Mouse (Mus musculus): ENCODE measurements around the gene Neurl4. TPM values are rescaled to one million over a fixed set of nuclear protein-coding genes. Genes with fewer than 3 reads are reported as not detected.
"Not testable (repeated sequence)": the region's sequence is repeated elsewhere in the genome, so short reads cannot be mapped to it uniquely, and the experiment has no call there.

The Neurl4 gene
- 10 to 100 TPM; 21.6 to 31.3 (median 25.5) TPM for total RNA-seq (2022)

GRCm38 (mm10) chr11:69900471-69901405, at the start of gene Neurl4, which contains the start of gene 2810408A11Rik:
Neurl4 (plus strand) TSS chr11:69901072.
2810408A11Rik (minus strand) TSS chr11:69900987.
- DNase-seq (ENCODE audit: low spot score in 2 of 2): peak; percentile 75 to 81

DNA sequence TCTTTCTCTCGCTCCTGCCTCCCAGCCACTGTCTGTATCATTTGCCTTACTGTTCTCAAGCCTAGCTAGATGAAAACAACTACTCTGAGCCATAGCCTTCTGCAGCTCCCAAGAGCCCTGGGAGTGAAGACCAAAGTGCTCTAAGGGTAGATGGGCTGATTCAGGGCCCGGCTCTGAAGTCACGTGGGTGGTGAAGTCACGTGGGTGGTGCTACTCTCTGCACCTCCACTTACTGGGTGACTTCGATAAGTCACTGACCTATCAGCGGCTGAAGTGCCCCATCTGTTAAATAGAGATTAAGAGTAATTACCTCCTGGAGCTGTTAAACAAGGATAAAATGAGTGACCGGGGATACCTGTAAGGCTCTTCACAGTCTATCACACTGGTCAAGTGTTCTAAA, 46.9 kb upstream of the Neurl4 start:
- no peak for DNase-seq (ENCODE audit: low spot score in 2 of 2)

- no peak for DNase-seq (ENCODE audit: low spot score in 2 of 2)
These were observed 46.2 kb upstream of the Neurl4 start for GRCm38 (mm10) chr11:69854680-69855079.

DNA sequence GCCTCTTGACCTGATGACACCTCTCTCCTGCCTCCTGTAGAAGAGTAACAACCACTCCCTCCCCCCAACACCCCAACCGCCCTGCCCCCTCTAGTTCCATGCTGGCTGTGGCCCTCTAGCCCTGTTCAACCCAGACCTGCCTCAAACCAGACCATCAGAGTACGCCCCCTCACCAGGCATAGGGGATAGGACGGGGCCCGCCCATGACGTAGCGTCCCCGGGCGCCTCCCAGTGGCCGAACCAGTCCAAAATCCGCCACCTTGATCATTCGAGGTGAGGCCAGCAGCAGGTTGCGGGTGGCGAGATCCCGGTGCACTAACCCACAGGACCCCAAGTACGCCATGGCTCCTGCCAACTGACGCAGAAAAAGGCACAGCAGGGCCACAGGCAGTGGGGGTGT, 45.5 kb upstream of the Neurl4 start:
- DNase-seq (ENCODE audit: low spot score in 2 of 2): no peak

DNA sequence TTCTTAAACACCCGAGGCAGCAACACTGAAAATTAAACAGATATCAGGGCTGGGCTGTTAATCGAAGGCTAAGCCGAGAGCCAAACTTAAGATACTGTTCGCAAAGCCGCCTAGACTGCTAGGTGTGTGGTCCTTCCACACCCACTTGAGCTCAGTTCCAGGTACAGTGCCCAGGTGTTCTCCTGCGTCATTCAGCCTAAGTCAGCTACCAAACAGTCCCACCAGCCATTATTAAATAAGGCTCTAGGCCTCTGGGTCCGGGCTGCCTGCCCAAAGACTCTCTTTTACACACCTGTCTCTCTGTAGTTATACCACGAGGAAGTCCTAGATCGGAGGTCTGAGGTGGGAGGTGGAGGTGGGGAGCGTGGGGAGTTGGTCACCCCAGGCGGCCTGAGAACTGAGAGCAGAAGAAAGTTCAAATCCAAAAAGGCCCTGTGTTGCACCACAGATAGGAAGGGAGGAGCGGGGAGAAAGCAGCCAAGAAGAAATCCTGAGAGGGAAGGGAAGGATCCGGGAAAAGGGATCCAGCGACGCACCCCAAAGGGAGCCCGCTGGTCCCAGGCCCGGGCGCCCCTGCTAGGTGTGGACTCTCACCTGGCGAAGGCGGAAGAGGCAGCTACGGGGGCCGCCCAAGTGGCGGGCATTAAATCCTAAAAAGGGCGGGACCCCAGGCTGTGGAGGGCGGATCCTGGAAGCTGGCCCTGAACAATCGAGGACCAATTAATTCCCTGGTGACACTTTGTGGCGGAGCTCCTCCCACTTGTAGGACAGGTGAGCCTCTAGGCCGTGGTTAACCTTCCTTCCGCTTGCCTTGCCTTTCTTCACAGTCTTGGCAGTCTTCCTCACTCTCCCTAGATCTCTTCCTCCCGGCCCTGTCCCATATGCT, 42.5 kb upstream of the Neurl4 start, which contains the start of gene Tnk1:
Gene Tnk1, minus strand, starts transcription at position 618 of the 886 bp plus-strand sequence.
- DNase-seq (ENCODE audit: low spot score in 2 of 2): no peak

- DNase-seq (ENCODE audit: low spot score in 2 of 2): not testable (repeated sequence)
These were observed 37.1 kb upstream of the Neurl4 start for GRCm38 (mm10) chr11:69863729-69864128.

- DNase-seq (ENCODE audit: low spot score in 2 of 2): no peak
These were observed 36.6 kb upstream of the Neurl4 start for GRCm38 (mm10) chr11:69864138-69864860.

- DNase-seq (ENCODE audit: low spot score in 2 of 2): no peak
These were observed 35.3 kb upstream of the Neurl4 start for GRCm38 (mm10) chr11:69865561-69865960.

GRCm38 (mm10) chr11:69867335-69867734, 33.5 kb upstream of the Neurl4 start:
- DNase-seq (ENCODE audit: low spot score in 2 of 2): no peak

DNA sequence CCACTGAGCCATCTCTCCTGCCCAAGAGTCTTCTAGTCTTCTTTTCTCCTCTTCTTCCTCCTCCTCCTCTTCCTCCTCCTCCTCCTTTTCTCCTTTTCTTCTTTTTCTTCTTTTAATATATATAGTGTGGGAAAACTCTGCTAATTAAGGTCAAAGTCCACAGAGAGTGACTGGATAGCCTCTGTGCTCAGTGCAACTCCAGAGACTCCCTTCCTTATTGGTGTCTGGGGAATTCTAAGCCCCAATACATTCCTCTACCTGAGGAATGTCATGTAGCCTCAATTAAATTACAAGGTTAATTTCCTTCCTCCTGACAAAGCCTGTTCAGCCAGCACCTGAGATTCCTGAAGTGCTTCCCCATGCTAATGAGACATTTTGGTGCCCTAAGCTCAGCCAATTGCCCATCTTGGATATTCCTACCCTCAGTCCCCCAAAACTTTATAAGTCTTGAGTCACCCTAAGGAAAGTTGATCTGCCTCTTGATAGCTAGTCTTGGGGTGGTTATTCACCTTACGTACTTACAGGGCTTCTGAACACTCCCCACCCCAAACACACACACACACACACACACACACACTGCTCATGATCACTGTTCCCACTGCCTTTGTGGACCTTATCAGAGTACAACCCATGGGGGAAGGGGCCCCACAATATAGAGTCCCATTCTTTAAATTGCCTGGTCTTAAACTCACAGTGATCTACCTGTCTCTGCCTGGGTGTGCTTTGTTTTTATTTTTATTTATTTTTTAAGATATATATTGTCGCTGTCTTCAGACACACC, 30.4 kb upstream of the Neurl4 start:
- no peak for DNase-seq (ENCODE audit: low spot score in 2 of 2)

DNA sequence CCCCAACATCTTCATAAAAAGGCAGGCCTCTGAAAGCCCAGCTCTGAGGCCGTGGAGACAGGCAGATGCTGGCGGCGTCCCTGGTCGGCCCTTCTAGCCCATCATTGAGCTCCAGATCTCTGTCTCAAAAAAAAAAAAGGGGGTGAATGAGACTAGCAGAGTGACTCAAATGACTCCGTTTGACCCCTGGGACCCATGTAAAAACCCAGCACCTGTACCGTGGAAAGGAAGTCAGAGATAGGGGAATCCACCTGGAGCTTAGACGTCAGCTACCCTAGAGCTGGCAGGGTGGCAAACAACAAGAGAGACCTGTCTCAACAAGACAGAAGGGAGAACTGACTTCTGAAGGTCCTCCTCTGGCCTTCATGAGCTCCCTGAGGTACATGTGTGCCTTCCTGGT, 29.1 kb upstream of the Neurl4 start:
- no peak for DNase-seq (ENCODE audit: low spot score in 2 of 2)

DNA sequence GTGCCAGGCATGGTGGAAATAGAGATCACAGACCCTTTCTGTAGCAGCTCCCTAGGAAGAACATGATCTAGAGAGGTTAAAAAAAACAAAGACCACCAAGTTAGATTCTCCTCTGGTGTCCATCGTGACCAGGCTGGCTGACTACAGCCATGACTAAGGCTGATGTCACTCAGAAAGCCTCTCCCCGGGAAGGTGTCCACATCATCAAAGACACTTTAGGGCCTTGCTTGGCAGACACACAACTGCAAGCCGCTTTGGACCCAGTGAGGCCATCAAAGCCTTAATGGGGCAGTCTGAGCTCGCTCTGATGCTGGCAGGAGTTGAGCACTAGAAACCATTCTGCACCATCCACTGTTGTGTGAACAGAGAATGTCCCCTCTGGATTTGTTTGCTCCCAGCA, 28.4 kb upstream of the Neurl4 start:
- DNase-seq (ENCODE audit: low spot score in 2 of 2): no peak

DNA sequence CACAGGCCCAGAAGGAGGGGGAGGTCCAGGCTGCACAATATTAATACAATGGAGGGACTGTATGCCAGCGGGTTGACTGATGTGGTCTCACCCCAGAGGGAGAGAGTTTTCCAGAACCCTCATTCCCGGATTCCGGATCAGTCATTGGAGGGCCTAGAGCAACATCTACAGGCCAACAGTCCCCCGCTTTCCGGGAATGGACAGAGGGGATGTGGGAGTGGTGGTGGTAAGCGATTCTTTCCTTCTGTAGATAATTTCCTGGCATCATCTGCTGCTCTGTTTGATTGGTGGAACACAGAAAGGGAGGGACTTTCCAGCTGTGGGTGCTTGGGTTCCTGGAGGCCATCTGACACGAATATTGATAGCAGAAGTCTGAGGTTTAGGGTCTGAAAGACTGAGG, 24.7 kb upstream of the Neurl4 start:
- no peak for DNase-seq (ENCODE audit: low spot score in 2 of 2)

DNA sequence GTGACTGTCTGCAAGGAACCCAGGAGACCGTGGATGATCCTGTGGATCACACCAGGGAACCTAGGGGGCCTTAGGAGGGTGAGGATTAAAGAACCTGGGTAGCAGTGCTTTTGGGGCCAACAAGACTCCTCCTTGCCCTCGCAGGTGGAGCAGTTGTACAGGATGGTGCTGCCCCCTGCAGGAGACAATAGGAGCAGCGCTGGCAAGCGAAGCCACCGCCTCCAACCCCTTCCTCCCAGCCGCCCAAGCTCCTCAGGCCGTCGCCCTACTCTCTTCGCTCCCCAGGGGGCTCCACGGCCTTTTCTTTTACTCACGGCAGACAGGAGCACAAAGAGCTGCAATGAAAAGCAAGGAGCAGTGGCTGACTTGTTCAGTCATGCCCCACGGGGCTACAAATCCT, 24.0 kb upstream of the Neurl4 start:
- peak; percentile 54 to 67 for DNase-seq (ENCODE audit: low spot score in 2 of 2)

DNA sequence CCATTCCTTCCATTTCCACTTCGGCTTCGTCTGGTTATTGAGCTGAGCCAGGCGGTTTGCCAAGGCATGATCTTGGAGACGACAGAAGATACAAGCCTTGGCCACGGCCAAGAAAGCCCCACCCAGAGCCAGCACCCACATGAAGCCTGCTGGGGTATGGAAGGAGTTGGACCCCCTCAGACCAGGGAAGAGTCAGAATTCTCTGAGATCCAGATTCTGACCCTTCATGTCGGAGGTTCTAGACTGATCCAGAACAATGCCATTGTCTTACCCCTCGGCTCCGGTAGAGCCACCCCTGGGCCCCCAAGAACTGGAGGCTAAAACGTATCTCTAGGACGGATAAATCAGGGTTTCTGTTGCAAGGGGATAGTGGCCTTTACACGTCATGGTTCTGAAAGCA, 23.0 kb upstream of the Neurl4 start, which contains the start of gene Tmem95:
Gene Tmem95, minus strand, starts transcription at position 141 of the 400 bp plus-strand sequence.
- DNase-seq (ENCODE audit: low spot score in 2 of 2): no peak

GRCm38 (mm10) chr11:69878399-69878798, 22.5 kb upstream of the Neurl4 start:
- DNase-seq (ENCODE audit: low spot score in 2 of 2): no peak

- no peak for DNase-seq (ENCODE audit: low spot score in 2 of 2)
These were observed 21.9 kb upstream of the Neurl4 start for GRCm38 (mm10) chr11:69878952-69879351.

DNA sequence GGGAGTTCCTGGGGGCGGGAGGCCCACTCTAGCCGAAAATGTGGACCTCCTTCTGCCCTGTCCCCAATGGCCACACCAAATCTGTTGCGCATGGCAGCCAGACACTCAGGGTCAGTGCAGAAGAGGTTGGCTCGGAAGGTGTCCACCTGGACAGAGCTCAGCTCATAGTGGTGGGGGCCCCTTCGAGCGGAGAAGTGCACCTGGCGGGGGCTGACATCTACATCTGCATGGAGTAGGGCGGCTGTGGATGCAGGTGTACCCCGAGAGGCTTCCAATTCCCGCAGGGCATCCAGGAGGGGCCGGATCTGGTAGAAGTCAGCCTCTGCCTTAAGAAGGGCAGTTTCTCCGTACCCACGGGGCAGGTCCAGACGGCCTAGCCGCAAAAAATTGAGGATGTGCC, 21.2 kb upstream of the Neurl4 start:
- no peak for DNase-seq (ENCODE audit: low spot score in 2 of 2)

GRCm38 (mm10) chr11:69880506-69880852, 20.4 kb upstream of the Neurl4 start:
- DNase-seq (ENCODE audit: low spot score in 2 of 2): no peak

GRCm38 (mm10) chr11:69880853-69881603, 19.8 kb upstream of the Neurl4 start, which contains the start of gene Kctd11:
Kctd11 (minus strand) TSS chr11:69881406.
- DNase-seq (ENCODE audit: low spot score in 2 of 2): peak; percentile 90 to 91

Measured in gastrocnemius, adult 8-10 months (tissue).